Mouse (Mus musculus) lung, adult 2 months (tissue): Measurements from ENCODE around the gene Edar.

Source experiments
- CTCF ChIP-seq: fragments of 200-500 bp; IDR thresholded peaks from 2 replicates; pipeline ENCODE4 v1.5.1; 2011; ENCODE audit warnings: mild to moderate bottlenecking, low read length, control low read depth; ENCODE audit not compliant: insufficient read depth
- POLR2A ChIP-seq: fragments of 200-500 bp; IDR thresholded peaks from 2 replicates; pipeline ENCODE4 v1.6.1; 2011; ENCODE audit warnings: low read depth, mild to moderate bottlenecking, control low read depth, low read length, borderline replicate concordance; ENCODE audit errors: extremely low read depth

DNA sequence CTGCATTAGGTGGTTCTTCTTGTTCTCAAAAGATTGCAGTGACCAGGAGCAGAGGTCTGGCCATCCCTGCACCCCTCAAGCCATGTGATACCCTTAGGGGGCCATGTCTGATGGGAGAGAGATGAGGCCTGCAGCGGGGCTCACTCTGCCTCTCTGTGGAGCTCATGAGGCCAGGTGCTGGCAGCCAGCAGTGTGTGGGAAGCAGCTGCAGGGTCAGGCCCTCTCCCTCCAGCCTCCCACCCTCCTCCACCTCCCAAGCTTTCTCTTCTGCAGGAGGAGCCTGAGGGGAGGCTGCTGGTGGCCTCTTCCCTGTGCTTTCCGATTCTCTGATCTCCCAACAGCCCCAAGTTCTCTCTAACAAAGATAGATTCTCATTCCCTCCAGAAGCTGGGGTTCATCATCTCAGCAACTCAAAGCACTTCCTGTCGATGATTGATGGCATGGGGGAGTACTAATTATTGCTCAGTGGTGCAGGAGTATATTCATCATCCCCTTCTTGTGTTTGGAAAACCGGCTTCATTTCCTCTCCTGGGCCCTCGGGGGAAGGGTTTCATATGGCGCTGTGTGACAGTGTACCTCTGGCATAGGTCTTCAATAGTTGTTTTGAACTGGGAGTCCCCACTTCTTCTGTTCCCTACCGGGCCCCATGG is 38.9 kb downstream of the Edar start:
- TF ChIP-seq CTCF (no peak), POLR2A (no peak)
